Mouse (Mus musculus) layer of hippocampus, adult 2 months (tissue): ENCODE results near the gene Pkp4. TPM values are rescaled to one million over a fixed set of nuclear protein-coding genes. Genes with fewer than 3 reads are reported as not detected.

Source experiments
- DNase-seq, 2 experiments: peaks; one replicate each; pipeline ENCODE4 v3.0.0; 2022; ENCODE audit warnings: low spot score in 2 of 2
- H3K27ac ChIP-seq: fragments of 200-600 bp; 2 replicates; pipeline ENCODE4 v1.8.1; 2022
- H3K4me3 ChIP-seq: fragments of 200-600 bp; 2 replicates; pipeline ENCODE4 v1.8.1; 2022; ENCODE audit warnings: mild to moderate bottlenecking
- CTCF ChIP-seq: fragments of 200-600 bp; conservative IDR thresholded peaks from 2 replicates; pipeline ENCODE4 v1.8.1; 2022; ENCODE audit warnings: antibody characterized with exemption, mild to moderate bottlenecking, moderate library complexity
- total RNA-seq, 2 experiments: library from RNA; stranded (reverse); gene quantifications; 2 replicates each; pipeline ENCODE4 v1.2.3; 2021

Gene Pkp4
- total RNA-seq, 2 experiments from 2014 or later: 300 to 306 TPM

- DNase-seq: no peak
- Histone ChIP-seq H3K27ac (no peak overlapping the region), H3K4me3 (no peak overlapping the region)
- no peak for TF ChIP-seq CTCF
Observed at GRCm38 (mm10) chr2:59308055-59308454, 147.4 kb downstream of the Pkp4 start.

GRCm38 (mm10) chr2:59313293-59313692, 152.6 kb downstream of the Pkp4 start:
- no peak for TF ChIP-seq CTCF
- no peak for DNase-seq

GRCm38 (mm10) chr2:59318631-59319030, 158.0 kb downstream of the Pkp4 start:
- Histone ChIP-seq H3K27ac (no peak overlapping the region), H3K4me3 (no peak overlapping the region)
- DNase-seq: no peak
- peak; percentile 55 for TF ChIP-seq CTCF

More at GRCm38 (mm10) chr2:59313293-59313692, 152.6 kb downstream of the Pkp4 start:
- Histone ChIP-seq H3K27ac (peak overlapping the region; percentile 24; the same call in 1 of the 2 replicates), H3K4me3 (no peak overlapping the region)

GRCm38 (mm10) chr2:59327946-59328345, 167.3 kb downstream of the Pkp4 start:
- DNase-seq: no peak
- Histone ChIP-seq H3K4me3 (no peak overlapping the region), H3K27ac (no peak overlapping the region)
- TF ChIP-seq CTCF: no peak

GRCm38 (mm10) chr2:59331093-59331492, 170.4 kb downstream of the Pkp4 start:
- DNase-seq: peak in 1 of 2 experiments; percentile 60
- H3K4me3 ChIP-seq: no peak overlapping the region
- TF ChIP-seq CTCF: no peak
- H3K27ac ChIP-seq: peak overlapping the region; percentile 79

- Histone ChIP-seq H3K27ac (peak overlapping the region; percentile 79; the same call in 1 of the 2 replicates), H3K4me3 (no peak overlapping the region)
- no peak for TF ChIP-seq CTCF
- DNase-seq: no peak
Observed at GRCm38 (mm10) chr2:59332523-59332922, 171.9 kb downstream of the Pkp4 start.

GRCm38 (mm10) chr2:59338501-59338900, 177.9 kb downstream of the Pkp4 start:
- Histone ChIP-seq H3K27ac (peak overlapping the region; percentile 28; the same call in 1 of the 2 replicates), H3K4me3 (no peak overlapping the region)
- no peak for DNase-seq
- no peak for TF ChIP-seq CTCF

- H3K27ac ChIP-seq: peak overlapping the region; percentile 28; the same call in 1 of the 2 replicates
- TF ChIP-seq CTCF: no peak
- DNase-seq: no peak
- no peak overlapping the region for H3K4me3 ChIP-seq
Observed at GRCm38 (mm10) chr2:59338926-59339325, 178.3 kb downstream of the Pkp4 start.

- DNase-seq: no peak
- no peak overlapping the region for H3K4me3 ChIP-seq
- TF ChIP-seq CTCF: no peak
Observed at GRCm38 (mm10) chr2:59339776-59340539, 179.3 kb downstream of the Pkp4 start.

GRCm38 (mm10) chr2:59340878-59341277, 180.2 kb downstream of the Pkp4 start:
- no peak overlapping the region for H3K27ac ChIP-seq
- TF ChIP-seq CTCF: no peak
- H3K4me3 ChIP-seq: no peak overlapping the region
- no peak for DNase-seq

More at GRCm38 (mm10) chr2:59339776-59340539, 179.3 kb downstream of the Pkp4 start:
- H3K27ac ChIP-seq: no peak overlapping the region

- no peak for DNase-seq
- no peak overlapping the region for H3K27ac ChIP-seq
- TF ChIP-seq CTCF: no peak
- no peak overlapping the region for H3K4me3 ChIP-seq
Observed at GRCm38 (mm10) chr2:59342591-59343210, 182.1 kb downstream of the Pkp4 start.

- Histone ChIP-seq H3K27ac (0 out of 2 replicates have a peak overlapping the region, but pooled peaks have one; percentile 4), H3K4me3 (no peak overlapping the region)
- no peak for DNase-seq
- TF ChIP-seq CTCF: no peak
Observed at GRCm38 (mm10) chr2:59343834-59344233, 183.2 kb downstream of the Pkp4 start.

- TF ChIP-seq CTCF: no peak
- Histone ChIP-seq H3K4me3 (no peak overlapping the region), H3K27ac (peak overlapping the region; percentile 77; the same call in 1 of the 2 replicates)
- no peak for DNase-seq
Observed at GRCm38 (mm10) chr2:59344699-59345098, 184.0 kb downstream of the Pkp4 start.
